Mouse (Mus musculus) intestine, embryonic 16.5 days (tissue): ENCODE measurements around the gene Cblc. TPM values are rescaled to one million over a fixed set of nuclear protein-coding genes. Genes with fewer than 3 reads are reported as not detected.

Experiments used
- ATAC-seq: fragments of 200-750 bp; cut with Nextera tagmentation; 2 replicates; pipeline ENCODE4 v1.8.0; 2017; ENCODE audit warnings: moderate TSS enrichment, moderate library complexity
- H3K27ac ChIP-seq: fragments of 300-500 bp; sonication (generic); 2 replicates; pipeline ENCODE4 v1.5.1; 2014; ENCODE audit warnings: mild to moderate bottlenecking, low read length
- H3K27me3 ChIP-seq: fragments of 300-500 bp; sonication (generic); replicated peaks from 2 replicates; pipeline ENCODE4 v1.6.1; 2014; ENCODE audit warnings: low read length, control low read depth, mixed read lengths; ENCODE audit not compliant: control insufficient read depth, insufficient read depth
- H3K36me3 ChIP-seq: fragments of 300-500 bp; sonication (generic); 2 replicates; pipeline ENCODE4 v1.6.1; 2014; ENCODE audit warnings: low read length, control low read depth; ENCODE audit not compliant: control insufficient read depth, insufficient read depth
- H3K4me1 ChIP-seq: fragments of 300-500 bp; sonication (generic); 2 replicates; pipeline ENCODE4 v1.6.1; 2014; ENCODE audit warnings: low read length, control low read depth, mixed read lengths; ENCODE audit not compliant: control insufficient read depth, insufficient read depth
- H3K4me2 ChIP-seq: fragments of 300-500 bp; sonication (generic); 2 replicates; pipeline ENCODE4 v1.6.1; 2014; ENCODE audit warnings: low read depth, low read length, control low read depth
- H3K4me3 ChIP-seq: fragments of 300-500 bp; sonication (generic); 2 replicates; pipeline ENCODE4 v1.5.1; 2014; ENCODE audit warnings: mild to moderate bottlenecking, low read length
- H3K9ac ChIP-seq: fragments of 300-500 bp; sonication (generic); 2 replicates; pipeline ENCODE4 v1.6.1; 2014; ENCODE audit warnings: low read depth, low read length
- H3K9me3 ChIP-seq: fragments of 300-500 bp; sonication (generic); 2 replicates; pipeline ENCODE4 v1.6.1; 2016; ENCODE audit warnings: low read length, control low read depth; ENCODE audit not compliant: control insufficient read depth
- WGBS: fragments of 180-500 bp; shearing (Covaris S2); extraction: QIAGEN DNeasy Blood & Tissue Kit; methylation state at CpG from one replicate; pipeline ENCODE4 v1.1.7; 2014; 5-methylcytosine and 5-hydroxymethylcytosine counted together
- polyA plus RNA-seq: library from polyadenylated mRNA; unstranded; fragments of >200 nt; fragmentation: Nextera tagmentation; extraction: Ambion mirVana; gene quantifications from 2 replicates; pipeline ENCODE4 v1.2.1, GENCODE M21; 2015

Cblc gene
- polyA plus RNA-seq, 1 experiment from 2014 or later: 32.6 TPM

DNA sequence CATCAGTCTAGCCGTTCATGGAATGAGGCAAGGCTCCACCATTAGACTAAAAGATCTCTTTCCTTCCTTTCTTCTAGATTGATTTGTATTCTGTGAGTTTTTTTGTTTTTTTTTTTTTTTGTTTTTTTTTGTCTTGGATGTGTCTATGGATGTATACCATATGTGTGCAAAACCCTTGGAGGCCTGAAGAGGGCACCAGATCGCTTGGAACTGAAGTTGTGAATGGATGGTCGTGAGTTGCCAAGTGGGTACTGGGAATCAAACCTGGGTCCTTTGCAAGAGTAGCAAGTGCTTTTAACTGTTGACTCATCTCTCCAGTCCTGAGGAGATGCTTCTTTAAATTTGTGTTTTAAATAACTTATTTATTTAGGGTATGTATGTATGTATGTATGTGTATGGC is 37.4 kb upstream of the Cblc start:
- Histone ChIP-seq H3K4me3 (no peak overlapping the region), H3K9me3 (peaks cover 3% of the 10 kb centered on the region; the same call in 1 of the 2 replicates), H3K27me3 (no peaks in the 10 kb centered on the region), H3K4me2 (no peak overlapping the region), H3K4me1 (peaks cover 21% of the 10 kb centered on the region), H3K27ac (no peak overlapping the region), H3K36me3 (no peaks in the 10 kb centered on the region), H3K9ac (no peak overlapping the region)
- ATAC-seq: no peak
- WGBS: 69% methylated on average over 3 of the region's 3 CpGs

GRCm38 (mm10) chr7:19831837-19832236 is 35.2 kb upstream of the Cblc start:
- H3K4me3 ChIP-seq: no peak overlapping the region
- WGBS: 36% methylated on average over 9 of the region's 9 CpGs
- H3K27me3 ChIP-seq: no peaks in the 10 kb centered on the region
- H3K36me3 ChIP-seq: no peaks in the 10 kb centered on the region
- peaks cover 24% of the 10 kb centered on the region for H3K4me1 ChIP-seq
- ATAC-seq: peak; percentile 31
- H3K9ac ChIP-seq: no peak overlapping the region
- no peak overlapping the region for H3K4me2 ChIP-seq
- no peak overlapping the region; the same call in 1 of the 2 replicates for H3K27ac ChIP-seq
- H3K9me3 ChIP-seq: peaks cover 3% of the 10 kb centered on the region; the same call in 1 of the 2 replicates

GRCm38 (mm10) chr7:19830682-19831156 is 34.1 kb upstream of the Cblc start:
- Histone ChIP-seq H3K4me3 (no peak overlapping the region), H3K27me3 (no peaks in the 10 kb centered on the region), H3K9ac (peak overlapping the region; percentile 44), H3K36me3 (no peaks in the 10 kb centered on the region), H3K4me1 (peaks cover 30% of the 10 kb centered on the region), H3K27ac (peak overlapping the region; percentile 53), H3K4me2 (peak overlapping the region; percentile 32; the same call in 1 of the 2 replicates), H3K9me3 (peaks cover 3% of the 10 kb centered on the region; the same call in 1 of the 2 replicates)
- WGBS: 27% methylated on average over 13 of the region's 13 CpGs
- peak; percentile 90 for ATAC-seq

- WGBS: 83% methylated on average over 3 of the region's 3 CpGs
- no peak for ATAC-seq
These were observed 33.1 kb upstream of the Cblc start for GRCm38 (mm10) chr7:19829694-19830093.

GRCm38 (mm10) chr7:19826756-19827155 is 30.1 kb upstream of the Cblc start:
- Histone ChIP-seq H3K4me1 (peaks cover 55% of the 10 kb centered on the region), H3K36me3 (no peaks in the 10 kb centered on the region), H3K9ac (peak overlapping the region; percentile 33; the same call in 1 of the 2 replicates), H3K27ac (peak overlapping the region; percentile 15; the same call in 1 of the 2 replicates), H3K9me3 (peaks cover 3% of the 10 kb centered on the region; the same call in 1 of the 2 replicates), H3K27me3 (0 out of 2 replicates have a peak, but pooled peaks cover 3% of the 10 kb centered on the region), H3K4me3 (no peak overlapping the region), H3K4me2 (no peak overlapping the region)
- no peak for ATAC-seq
- WGBS: 35% methylated on average over 6 of the region's 6 CpGs

More at GRCm38 (mm10) chr7:19829694-19830093, 33.1 kb upstream of the Cblc start:
- H3K4me3 ChIP-seq: no peak overlapping the region
- H3K4me1 ChIP-seq: peaks cover 35% of the 10 kb centered on the region
- peaks cover 3% of the 10 kb centered on the region; the same call in 1 of the 2 replicates for H3K9me3 ChIP-seq
- no peaks in the 10 kb centered on the region for H3K36me3 ChIP-seq
- H3K27me3 ChIP-seq: no peaks in the 10 kb centered on the region
- H3K27ac ChIP-seq: no peak overlapping the region
- no peak overlapping the region for H3K4me2 ChIP-seq
- no peak overlapping the region for H3K9ac ChIP-seq

GRCm38 (mm10) chr7:19824182-19824973 is 27.8 kb upstream of the Cblc start:
- H3K27ac ChIP-seq: peak overlapping the region; percentile 95
- WGBS: 13% methylated on average over 26 of the region's 26 CpGs

DNA sequence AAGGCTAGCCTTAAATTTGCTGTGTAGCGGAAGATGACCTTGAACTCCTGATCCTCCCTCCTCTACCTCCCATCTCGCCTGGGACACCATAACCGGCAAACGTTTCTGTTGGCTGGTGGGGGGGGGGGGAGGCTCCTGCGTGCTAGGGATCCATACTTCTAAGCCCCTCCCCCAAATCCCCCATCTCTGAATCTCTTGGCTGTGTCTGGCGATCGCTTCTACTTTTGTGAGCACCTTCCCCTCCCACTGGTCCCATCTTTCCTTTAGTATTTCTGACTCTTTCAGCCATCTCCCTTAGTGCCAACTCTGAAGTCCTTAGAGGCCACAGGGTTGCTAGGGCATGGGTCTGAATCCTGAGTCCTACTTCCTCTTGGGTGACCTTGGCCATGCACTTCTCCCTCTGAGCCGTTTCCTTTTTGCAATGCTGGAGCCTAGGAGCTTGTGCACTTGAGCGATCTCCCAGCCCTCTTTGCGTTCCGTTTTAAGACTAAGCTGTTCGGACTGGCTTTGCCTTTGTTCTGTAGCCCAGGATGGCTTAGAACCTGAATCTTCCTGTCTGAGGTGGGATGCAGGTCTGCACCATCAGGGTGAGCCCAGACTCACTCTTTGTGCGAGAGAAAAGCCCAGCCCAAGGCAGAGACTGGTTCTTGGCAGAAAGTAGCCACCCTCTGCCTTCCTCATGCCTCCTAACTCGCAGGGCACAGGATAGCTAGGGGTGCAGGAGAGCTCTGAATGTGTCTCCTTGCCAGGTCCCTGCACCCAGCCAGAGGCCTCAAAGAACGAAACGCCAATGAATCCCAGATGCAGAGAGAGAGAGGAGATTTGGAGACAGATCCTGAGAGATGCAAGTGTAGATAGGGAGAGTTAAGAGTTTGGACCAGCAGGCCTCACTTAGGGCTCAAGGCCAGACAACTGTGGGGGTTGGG is 26.9 kb upstream of the Cblc start:
- Histone ChIP-seq H3K4me2 (peak overlapping the region; percentile 85), H3K36me3 (0 out of 2 replicates have a peak, but pooled peaks cover 2% of the 10 kb centered on the region), H3K9ac (peak overlapping the region; percentile 46), H3K4me3 (no peak overlapping the region; the same call in none of the 2 replicates), H3K27me3 (0 out of 2 replicates have a peak, but pooled peaks cover 3% of the 10 kb centered on the region), H3K9me3 (no peaks in the 10 kb centered on the region), H3K27ac (peak overlapping the region; percentile 95), H3K4me1 (peaks cover 45% of the 10 kb centered on the region)
- WGBS: 24% methylated on average over 16 of the region's 16 CpGs
- peak; percentile 8; the same call in 1 of the 2 replicates for ATAC-seq

More at GRCm38 (mm10) chr7:19824182-19824973, 27.8 kb upstream of the Cblc start:
- Histone ChIP-seq H3K4me1 (peaks cover 42% of the 10 kb centered on the region), H3K4me2 (peak overlapping the region; percentile 57), H3K4me3 (peak overlapping the region; percentile 28), H3K9me3 (peaks cover 3% of the 10 kb centered on the region; the same call in 1 of the 2 replicates), H3K36me3 (0 out of 2 replicates have a peak, but pooled peaks cover 2% of the 10 kb centered on the region), H3K9ac (peak overlapping the region; percentile 62), H3K27me3 (0 out of 2 replicates have a peak, but pooled peaks cover 3% of the 10 kb centered on the region)
- peak; percentile 88 for ATAC-seq

DNA sequence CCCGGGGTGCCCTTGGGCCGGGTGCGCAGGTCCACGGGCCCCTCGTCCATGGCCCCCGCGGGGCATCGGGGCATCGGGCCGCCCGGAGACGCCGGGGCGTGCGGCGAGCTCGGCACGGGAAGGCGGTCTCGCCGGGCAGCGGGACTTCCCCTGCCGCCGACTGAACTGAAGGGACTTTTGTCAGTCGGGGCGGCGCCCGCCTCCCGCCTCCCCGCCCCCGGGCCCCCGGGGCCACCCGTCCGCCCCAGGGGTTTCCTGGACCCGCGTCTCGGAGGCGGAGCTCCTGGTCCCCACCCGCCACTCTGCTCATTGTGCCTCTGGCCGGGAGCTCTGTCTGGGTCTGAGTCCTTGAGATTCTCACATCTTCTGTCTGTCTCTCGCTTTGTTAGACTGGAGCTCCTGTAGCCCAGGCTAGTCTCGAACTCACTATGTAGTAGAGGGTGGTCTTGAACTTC is 26.0 kb upstream of the Cblc start, which contains the start of gene Bcl3:
Gene Bcl3, minus strand, starts transcription at position 167 of the 455 bp plus-strand sequence.
- peak; percentile 45 for ATAC-seq
- Histone ChIP-seq H3K4me2 (peak within 1 kb of the TSS; percentile 85), H3K27me3 (0 out of 2 replicates have a peak, but pooled peaks cover 3% of the 10 kb centered on the region), H3K36me3 (0 out of 2 replicates have a peak, but pooled peaks cover 2% of the 10 kb centered on the region), H3K27ac (peak within 1 kb of the TSS; percentile 95), H3K4me1 (peaks cover 51% of the 10 kb centered on the region), H3K9me3 (no peaks in the 10 kb centered on the region), H3K9ac (peak within 1 kb of the TSS; percentile 88), H3K4me3 (peak within 1 kb of the TSS; percentile 68)
- under 1% methylated on average over 37 of the region's 42 CpGs for WGBS
